Mouse (Mus musculus): ENCODE measurements around the gene Grik3. TPM values are rescaled to one million over a fixed set of nuclear protein-coding genes. Genes with fewer than 3 reads are reported as not detected.
A peak's percentile ranks its signal among the peaks of the same experiment; 100 is the strongest.

The Grik3 gene
- total RNA-seq, 1 experiment, result 9.8 TPM

DNA sequence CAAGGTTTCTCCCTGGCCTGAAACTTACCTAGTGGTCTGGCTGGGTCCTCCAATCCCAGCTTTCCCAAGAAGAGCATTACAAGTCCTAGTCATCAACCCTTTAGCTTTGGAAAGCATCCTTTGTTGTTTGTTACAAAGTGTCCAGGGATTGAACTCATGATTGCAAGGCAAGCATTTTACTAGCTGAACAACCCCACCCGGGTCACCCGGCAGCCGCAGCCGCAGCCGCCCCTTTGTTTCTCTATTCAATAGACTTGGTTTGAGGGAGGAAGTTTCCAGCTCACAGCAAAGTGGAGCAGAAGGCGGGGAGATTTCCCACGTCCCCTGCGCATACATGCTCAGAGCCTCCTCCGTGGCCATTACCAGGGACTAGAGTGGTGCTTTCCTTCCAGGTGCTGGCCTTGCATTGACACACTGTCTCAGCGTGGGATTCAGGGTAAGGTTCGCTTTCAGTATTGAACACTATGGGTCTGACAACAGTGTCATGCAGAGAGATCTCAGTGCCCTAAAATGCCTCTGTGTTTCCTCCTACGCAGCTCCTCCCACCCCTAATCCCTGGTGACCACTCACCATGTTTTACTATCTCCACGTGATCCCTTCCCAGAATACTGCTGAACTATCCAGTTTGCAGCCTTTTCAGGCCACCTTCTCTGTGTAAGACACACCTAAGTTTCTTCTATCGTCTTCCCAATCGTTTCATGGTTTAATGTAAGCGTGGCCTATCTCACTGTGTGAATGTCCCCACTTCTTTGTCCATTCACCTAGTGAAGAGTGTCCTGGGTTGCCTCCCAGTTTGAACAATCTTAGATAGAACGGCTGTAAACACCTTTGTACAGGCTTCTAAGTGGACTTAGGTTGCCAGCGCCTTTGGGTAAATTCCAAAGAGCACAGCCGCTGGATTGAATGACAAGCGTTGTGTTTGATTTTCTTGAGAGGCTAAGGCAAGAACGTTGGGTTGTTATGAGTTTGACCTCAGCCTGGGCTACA is 119.1 kb downstream of the Grik3 start:
- H3K9me3 ChIP-seq (ENCODE audit: control insufficient read depth, insufficient read depth, low read depth, low read length), result no peaks in the 10 kb centered on the region
- H3K27ac ChIP-seq (ENCODE audit: insufficient read depth, low read depth, low read length, poor library complexity, severe bottlenecking), result peak overlapping the region; percentile 99
- in situ Hi-C loops (cut with MboI; ENCODE audit: low sequenced_read_pairs in 2 of 2, unreplicated experiment in 2 of 2), result no loop called here
- H3K4me3 ChIP-seq (ENCODE audit: insufficient read depth in 1 of 2, low read depth in 1 of 2, low read length in 2 of 2, poor library complexity in 1 of 2, severe bottlenecking in 1 of 2), result peak overlapping the region; percentile 44 to 67
- peak; percentile 75 for DNase-seq (ENCODE audit: low read depth, low spot score)
- H3K9ac ChIP-seq (ENCODE audit: insufficient read depth, low read depth, low read length, poor library complexity, severe bottlenecking), result peak overlapping the region; percentile 88
- peaks cover 10 to 33% of the 10 kb centered on the region in 2 experiments for H3K4me1 ChIP-seq (ENCODE audit: control insufficient read depth in 2 of 2, insufficient read depth in 2 of 2, low read length in 2 of 2, poor library complexity in 1 of 2)
- peak; percentile 67 for TF ChIP-seq MAFK (IDR thresholded peaks at IDR 0.05; ENCODE audit: insufficient read depth, low read depth, low read length)
- TF ChIP-seq CHD2 (IDR thresholded peaks at IDR 0.05; ENCODE audit: low read depth, low read length), result 0 out of 2 replicates have a peak, but pooled peaks have one; percentile 23
- TF ChIP-seq ZC3H11A (IDR thresholded peaks at IDR 0.05; ENCODE audit: borderline replicate concordance, low read depth, low read length), result no peak
- no peaks in the 10 kb centered on the region for H3K36me3 ChIP-seq (ENCODE audit: control insufficient read depth, insufficient read depth, low read length, poor library complexity, severe bottlenecking)

DNA sequence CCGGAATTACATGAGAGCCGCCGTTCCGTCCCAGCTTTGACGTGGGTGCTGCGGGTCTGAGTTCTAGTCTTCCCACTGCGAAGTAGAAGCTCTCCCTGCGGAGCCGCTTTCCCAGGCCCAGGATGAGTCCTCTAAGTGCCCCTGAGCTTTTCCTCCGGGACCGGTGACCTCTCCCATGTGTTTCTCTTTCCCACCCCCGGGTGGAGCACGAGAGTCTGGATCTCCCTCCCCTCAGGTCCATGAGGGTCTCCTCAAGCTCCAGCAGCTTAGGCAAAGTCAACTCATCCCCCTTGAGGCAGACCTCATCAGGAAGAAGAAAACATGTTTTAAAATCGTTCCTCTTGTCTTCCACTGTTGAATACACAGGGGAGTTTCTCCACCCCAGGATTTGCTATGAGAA is 127.4 kb downstream of the Grik3 start:
- in situ Hi-C loops (cut with MboI; ENCODE audit: low sequenced_read_pairs in 2 of 2, unreplicated experiment in 2 of 2), result no loop called here
- H3K36me3 ChIP-seq (ENCODE audit: control insufficient read depth, insufficient read depth, low read length, poor library complexity, severe bottlenecking), result no peaks in the 10 kb centered on the region
- DNase-seq (ENCODE audit: low read depth, low spot score), result no peak
- no peak overlapping the region for H3K27ac ChIP-seq (ENCODE audit: insufficient read depth, low read depth, low read length, poor library complexity, severe bottlenecking)
- peaks cover 0 to 10% of the 10 kb centered on the region in 2 experiments; a peak in 1 of 4 replicates for H3K4me1 ChIP-seq (ENCODE audit: control insufficient read depth in 2 of 2, insufficient read depth in 2 of 2, low read length in 2 of 2, poor library complexity in 1 of 2)
- no peaks in the 10 kb centered on the region for H3K9me3 ChIP-seq (ENCODE audit: control insufficient read depth, insufficient read depth, low read depth, low read length)
- H3K9ac ChIP-seq (ENCODE audit: insufficient read depth, low read depth, low read length, poor library complexity, severe bottlenecking), result no peak overlapping the region
- TF ChIP-seq ZNF384 (IDR thresholded peaks at IDR 0.05; ENCODE audit: low read depth, low read length) (no peak), HCFC1 (IDR thresholded peaks at IDR 0.05; ENCODE audit: borderline replicate concordance, insufficient read depth, low read length) (no peak), ZC3H11A (IDR thresholded peaks at IDR 0.05; ENCODE audit: borderline replicate concordance, low read depth, low read length) (no peak), MAFK (IDR thresholded peaks at IDR 0.05; ENCODE audit: insufficient read depth, low read depth, low read length) (no peak), CHD2 (IDR thresholded peaks at IDR 0.05; ENCODE audit: low read depth, low read length) (no peak)
- H3K4me3 ChIP-seq (ENCODE audit: insufficient read depth in 1 of 2, low read depth in 1 of 2, low read length in 2 of 2, poor library complexity in 1 of 2, severe bottlenecking in 1 of 2), result no peak overlapping the region

DNA sequence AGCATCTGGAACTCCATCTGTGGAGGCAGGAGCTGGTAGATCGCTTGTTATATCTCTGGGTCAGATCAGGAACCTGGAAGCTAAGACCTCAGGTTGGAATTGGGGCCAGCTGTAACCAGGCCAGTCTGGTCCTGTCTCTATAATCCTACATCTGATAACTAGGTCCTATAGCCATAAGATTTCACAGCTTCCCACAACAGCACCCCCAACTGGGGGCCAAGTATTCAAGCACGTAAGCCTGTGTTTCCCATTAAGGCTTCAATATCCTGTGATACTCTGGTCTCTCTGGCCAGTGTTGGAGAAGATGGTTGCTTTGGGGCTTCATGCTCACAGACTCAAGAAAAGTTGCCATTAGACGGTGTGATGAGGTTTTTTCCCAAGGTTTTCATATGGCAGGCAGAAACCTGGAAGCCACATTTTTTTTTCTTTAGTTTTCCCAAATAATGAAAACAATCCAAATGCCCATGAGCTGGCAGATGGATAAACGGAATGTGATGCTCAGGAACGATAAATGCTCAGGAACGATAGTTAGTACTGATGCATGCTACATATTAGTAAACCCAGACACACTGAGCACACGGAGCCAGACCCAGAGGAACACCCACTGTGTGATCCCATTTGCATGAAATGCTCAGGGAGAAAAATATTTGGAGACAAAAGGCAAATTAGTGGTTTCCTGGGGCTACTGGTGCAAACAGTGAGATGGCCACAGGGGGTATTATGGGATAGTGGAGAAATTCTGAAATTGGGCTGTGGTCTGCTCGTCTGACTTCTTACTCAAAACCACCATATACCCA is 128.2 kb downstream of the Grik3 start:
- no peaks in the 10 kb centered on the region for H3K9me3 ChIP-seq (ENCODE audit: control insufficient read depth, insufficient read depth, low read depth, low read length)
- no peak overlapping the region for H3K27ac ChIP-seq (ENCODE audit: insufficient read depth, low read depth, low read length, poor library complexity, severe bottlenecking)
- H3K9ac ChIP-seq (ENCODE audit: insufficient read depth, low read depth, low read length, poor library complexity, severe bottlenecking), result no peak overlapping the region
- no peak overlapping the region for H3K4me3 ChIP-seq (ENCODE audit: insufficient read depth in 1 of 2, low read depth in 1 of 2, low read length in 2 of 2, poor library complexity in 1 of 2, severe bottlenecking in 1 of 2)
- no peak for DNase-seq (ENCODE audit: low read depth, low spot score)
- peaks cover 0 to 10% of the 10 kb centered on the region in 2 experiments; a peak in 1 of 4 replicates for H3K4me1 ChIP-seq (ENCODE audit: control insufficient read depth in 2 of 2, insufficient read depth in 2 of 2, low read length in 2 of 2, poor library complexity in 1 of 2)
- in situ Hi-C loops (cut with MboI; ENCODE audit: low sequenced_read_pairs in 2 of 2, unreplicated experiment in 2 of 2), result no loop called here
- no peaks in the 10 kb centered on the region for H3K36me3 ChIP-seq (ENCODE audit: control insufficient read depth, insufficient read depth, low read length, poor library complexity, severe bottlenecking)
- no peak for TF ChIP-seq ZC3H11A (IDR thresholded peaks at IDR 0.05; ENCODE audit: borderline replicate concordance, low read depth, low read length)

DNA sequence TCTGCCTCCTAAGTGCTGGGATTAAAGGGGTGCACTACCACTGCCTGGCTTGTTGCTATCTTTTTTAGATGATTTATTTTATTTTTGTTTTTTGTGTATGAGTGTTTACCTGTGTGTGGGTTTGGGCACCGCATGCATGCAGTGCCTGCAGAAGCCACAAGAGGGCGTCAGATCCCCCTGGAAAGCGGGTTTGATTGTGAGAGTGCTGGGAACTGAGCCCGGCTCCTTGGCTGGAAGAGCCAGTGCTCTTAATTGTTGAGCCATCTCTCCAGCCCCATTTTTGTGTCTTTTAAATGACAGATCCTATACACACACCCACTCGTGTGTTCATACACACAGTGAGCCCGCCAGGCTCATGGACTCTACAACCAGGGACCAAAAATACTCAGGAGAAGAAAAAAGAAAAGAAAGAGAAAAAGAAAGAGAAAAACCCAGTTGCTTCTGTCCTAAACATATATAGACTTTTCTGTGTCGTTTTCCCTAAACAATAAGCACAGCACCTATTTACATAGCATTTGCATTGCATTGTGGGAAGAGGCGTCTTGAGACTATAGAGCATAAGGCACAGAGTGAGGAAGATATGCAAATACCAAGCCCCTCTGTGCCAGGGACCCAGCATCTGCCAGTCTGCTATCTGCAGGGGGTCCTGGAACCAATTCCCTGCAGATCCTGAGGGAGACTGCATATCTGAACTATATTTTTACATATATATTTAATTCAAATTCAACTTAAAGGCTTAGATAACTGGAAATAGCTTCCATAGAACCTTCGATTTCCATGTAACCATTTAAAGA is 134.6 kb downstream of the Grik3 start:
- TF ChIP-seq ZC3H11A (IDR thresholded peaks at IDR 0.05; ENCODE audit: borderline replicate concordance, low read depth, low read length), result no peak
- TF ChIP-seq HCFC1 (IDR thresholded peaks at IDR 0.05; ENCODE audit: borderline replicate concordance, insufficient read depth, low read length), result no peak
- TF ChIP-seq ZNF384 (IDR thresholded peaks at IDR 0.05; ENCODE audit: low read depth, low read length), result no peak
- no peak for TF ChIP-seq CHD2 (IDR thresholded peaks at IDR 0.05; ENCODE audit: low read depth, low read length)
- no peak for TF ChIP-seq MAFK (IDR thresholded peaks at IDR 0.05; ENCODE audit: insufficient read depth, low read depth, low read length)
- in situ Hi-C loops (cut with MboI; ENCODE audit: low sequenced_read_pairs in 2 of 2, unreplicated experiment in 2 of 2), result no loop called here
- DNase-seq (ENCODE audit: low read depth, low spot score), result no peak

More for the DNA sequence above, 134.6 kb downstream of the Grik3 start:
- no peak overlapping the region for H3K27ac ChIP-seq (ENCODE audit: insufficient read depth, low read depth, low read length, poor library complexity, severe bottlenecking)
- H3K4me3 ChIP-seq (ENCODE audit: insufficient read depth in 1 of 2, low read depth in 1 of 2, low read length in 2 of 2, poor library complexity in 1 of 2, severe bottlenecking in 1 of 2), result no peak overlapping the region
- peaks cover 0 to 5% of the 10 kb centered on the region in 2 experiments; a peak in 1 of 4 replicates for H3K4me1 ChIP-seq (ENCODE audit: control insufficient read depth in 2 of 2, insufficient read depth in 2 of 2, low read length in 2 of 2, poor library complexity in 1 of 2)
- H3K36me3 ChIP-seq (ENCODE audit: control insufficient read depth, insufficient read depth, low read length, poor library complexity, severe bottlenecking), result peaks cover 10% of the 10 kb centered on the region; the same call in 1 of the 2 replicates
- H3K9ac ChIP-seq (ENCODE audit: insufficient read depth, low read depth, low read length, poor library complexity, severe bottlenecking), result no peak overlapping the region
- no peaks in the 10 kb centered on the region for H3K9me3 ChIP-seq (ENCODE audit: control insufficient read depth, insufficient read depth, low read depth, low read length)
